ENCODE assay signal across 25 mouse cellular contexts in genomic region chr4:22402032-22402431, GRCm38 (mm10). TPM values are rescaled to one million over a fixed set of nuclear protein-coding genes. Genes with fewer than 3 reads are reported as not detected.
DNase-seq lines count a peak whose midpoint lies in the region; ATAC-seq and TF ChIP-seq lines count a peak whose summit lies in the region.
"Had no signal": no experiment of that assay in that cellular context is flagged by ENCODE, and none has a peak within 500 bp of the region (broad histone marks: within the 10 kb centered on the region; RNA-seq: fewer than 3 reads in every experiment).

No protein-coding gene starts in this region.

- no peak overlapping the region for H3K4me3 ChIP-seq in CH12.LX (replicated peaks in 1 of 3; ENCODE audit: low read depth in 2 of 3, low read length in 2 of 3, poor library complexity in 1 of 3)
- no peak overlapping the region for H3K4me3 ChIP-seq in kidney, embryonic 14.5 days (ENCODE audit: low read length)
- H3K4me3 ChIP-seq: heart, embryonic 10.5 days; hindbrain, embryonic 12.5 days; left cerebral cortex, adult 2 months; limb, embryonic 13.5 days; neural tube, embryonic 12.5 days had no signal

- dilution Hi-C loops in CH12.LX (cut with MboI; ENCODE audit: extremely low pct_ligation_motif_present, extremely low pct_unique_long_range_greater_than_20kb, low sequenced_read_pairs), result no loop called here

- 89% methylated on average over 3 of the region's 3 CpGs for WGBS in kidney, embryonic 14.5 days

- in situ Hi-C loops in CH12.LX (cut with MboI; ENCODE audit: low pct_ligation_motif_present, low pct_unique_long_range_greater_than_20kb, low sequenced_read_pairs), result no loop called here

- no peak overlapping the region for H3K4me2 ChIP-seq in CH12.LX (ENCODE audit: insufficient read depth, low read depth, poor library complexity, severe bottlenecking)
- H3K4me2 ChIP-seq in kidney, embryonic 14.5 days (replicated peaks; ENCODE audit: low read depth, low read length), result no peak overlapping the region
- H3K4me2 ChIP-seq: hindbrain, embryonic 12.5 days; limb, embryonic 13.5 days; midbrain, embryonic 11.5 days; neural tube, embryonic 12.5 days had no signal

- H3K36me3 ChIP-seq in CH12.LX (replicated peaks in 1 of 2; ENCODE audit: control insufficient read depth in 1 of 2, insufficient read depth in 1 of 2, low read length in 1 of 2), result peaks cover 9 to 55% of the 10 kb centered on the region in 2 experiments
- H3K36me3 ChIP-seq in splenic B cell, adult 2 months (ENCODE audit: control insufficient read depth, insufficient read depth, low read length, poor library complexity, severe bottlenecking), result peaks cover 4% of the 10 kb centered on the region; the same call in 1 of the 2 replicates
- H3K36me3 ChIP-seq in kidney, embryonic 14.5 days (ENCODE audit: control insufficient read depth, insufficient read depth, low read length), result no peaks in the 10 kb centered on the region

- peak; percentile 97 for TF ChIP-seq EP300 in CH12.LX (IDR thresholded peaks at IDR 0.05; ENCODE audit: low read length)

- no peak for TF ChIP-seq POLR2A in CH12.LX (IDR thresholded peaks at IDR 0.05; ENCODE audit: low read depth, low read length)

- no peaks in the 10 kb centered on the region for H3K27me3 ChIP-seq in CH12.LX (replicated peaks)
- no peaks in the 10 kb centered on the region for H3K27me3 ChIP-seq in splenic B cell, adult 2 months (ENCODE audit: control insufficient read depth, insufficient read depth, low read length, poor library complexity, severe bottlenecking)
- no peaks in the 10 kb centered on the region for H3K27me3 ChIP-seq in kidney, embryonic 14.5 days (ENCODE audit: control insufficient read depth, insufficient read depth, low read length)
- H3K27me3 ChIP-seq: hindbrain, embryonic 12.5 days; limb, embryonic 13.5 days; neural tube, embryonic 12.5 days had no signal

- TF ChIP-seq RAD21 in CH12.LX (IDR thresholded peaks at IDR 0.05; ENCODE audit: low read depth, low read length), result peak; percentile 70

- H3K27ac ChIP-seq in CH12.LX (ENCODE audit: insufficient read depth, low read depth), result no peak overlapping the region
- no peak overlapping the region for H3K27ac ChIP-seq in kidney, embryonic 14.5 days (ENCODE audit: low read depth, low read length)
- H3K27ac ChIP-seq: heart, embryonic 10.5 days; hindbrain, embryonic 12.5 days; left cerebral cortex, adult 2 months; limb, embryonic 13.5 days; neural tube, embryonic 12.5 days had no signal

- peaks cover 7% of the 10 kb centered on the region for H3K9me3 ChIP-seq in CH12.LX (replicated peaks; ENCODE audit: low read length)
- no peaks in the 10 kb centered on the region for H3K9me3 ChIP-seq in kidney, embryonic 14.5 days (ENCODE audit: control insufficient read depth, low read length)
- H3K9me3 ChIP-seq: G1E; heart, embryonic 10.5 days; hindbrain, embryonic 12.5 days; neural tube, embryonic 12.5 days had no signal

- H3K9ac ChIP-seq in CH12.LX (ENCODE audit: insufficient read depth, low read depth), result no peak overlapping the region
- no peak overlapping the region for H3K9ac ChIP-seq in kidney, embryonic 14.5 days (ENCODE audit: low read depth, low read length)
- H3K9ac ChIP-seq: hindbrain, embryonic 12.5 days; limb, embryonic 13.5 days; neural tube, embryonic 12.5 days had no signal

- TF ChIP-seq CTCF in CH12.LX (conservative IDR thresholded peaks at IDR 0.05 in 1 of 2, IDR thresholded peaks at IDR 0.05 in 1 of 2; ENCODE audit: low read depth in 2 of 2, low read length in 2 of 2), result peak in 1 of 2 experiments; percentile 66; a peak in 2 of 4 replicates

- DNase-seq in lung, postnatal 25 days (ENCODE audit: low spot score), result peak; percentile 16
- no peak for DNase-seq in lung, postnatal 14 days
- DNase-seq in CH12.LX (ENCODE audit: extremely low read depth), result peak; percentile 88
- DNase-seq in splenic B cell, adult 2 months (ENCODE audit: low read depth, low spot score), result peak; percentile 86
- no peak for DNase-seq in adrenal gland, postnatal 25 days
- DNase-seq: cerebellum, adult 8-10 months; gastrocnemius, postnatal 25 days; kidney, adult 8-10 months; kidney, postnatal 25 days; layer of hippocampus, adult 9-11 months; lung, postnatal 4 days; right cerebral cortex, adult 18-20 months; thymus, adult 2 months had no signal

- H3K79me2 ChIP-seq in CH12.LX (replicated peaks; ENCODE audit: control insufficient read depth, extremely low read depth, insufficient read depth, poor library complexity, severe bottlenecking), result no peaks in the 10 kb centered on the region

- ATAC-seq in granulocyte monocyte progenitor cell, adult 5-6 weeks (replicated peaks; ENCODE audit: poor library complexity, severe bottlenecking), result peak; percentile 94
- ATAC-seq in kidney, embryonic 14.5 days (ENCODE audit: low FRiP score, low TSS enrichment), result no peak
- ATAC-seq: CD4-positive, CD25-positive, alpha-beta regulatory T cell, adult 4 months; forebrain, embryonic 14.5 days; inflammation-experienced regulatory T-cells, adult 6 months had no signal

- peaks cover 13 to 45% of the 10 kb centered on the region in 2 experiments for H3K4me1 ChIP-seq in CH12.LX (ENCODE audit: control insufficient read depth in 1 of 2, insufficient read depth in 2 of 2)
- no peaks in the 10 kb centered on the region for H3K4me1 ChIP-seq in kidney, embryonic 14.5 days (ENCODE audit: control insufficient read depth, insufficient read depth, low read length)
- H3K4me1 ChIP-seq: heart, embryonic 10.5 days; hindbrain, embryonic 12.5 days; limb, embryonic 13.5 days; neural tube, embryonic 12.5 days had no signal

TF ChIP-seq in CH12.LX, 34 proteins besides CTCF, POLR2A, EP300 and RAD21 (continues in another document):
- TF ChIP-seq SMC3 (IDR thresholded peaks at IDR 0.05; ENCODE audit: low read depth, low read length), result peak; percentile 62
- peak; percentile 99 for TF ChIP-seq IRF4 (IDR thresholded peaks at IDR 0.05; ENCODE audit: low read depth, low read length)
- TF ChIP-seq ZNF384 (IDR thresholded peaks at IDR 0.05; ENCODE audit: low read depth, low read length), result no peak
- TF ChIP-seq MYC (IDR thresholded peaks at IDR 0.05; ENCODE audit: low read depth, low read length), result peak; percentile 97
- TF ChIP-seq BHLHE40 (IDR thresholded peaks at IDR 0.05; ENCODE audit: low read depth, low read length), result 0 out of 2 replicates have a peak, but pooled peaks have one; percentile 11
- TF ChIP-seq ZKSCAN1 (IDR thresholded peaks at IDR 0.05; ENCODE audit: borderline replicate concordance, low read depth, low read length), result no peak
- peak; percentile 69 for TF ChIP-seq JUND (conservative IDR thresholded peaks at IDR 0.05; ENCODE audit: low read depth, low read length)
- TF ChIP-seq MEF2A (IDR thresholded peaks at IDR 0.05; ENCODE audit: borderline replicate concordance, low read depth, low read length), result peak; percentile 49; the same call in 1 of the 2 replicates
- no peak for TF ChIP-seq PAX5 (IDR thresholded peaks at IDR 0.05; ENCODE audit: low read length)
- TF ChIP-seq ZMIZ1 (IDR thresholded peaks at IDR 0.05; ENCODE audit: low read depth, low read length), result no peak
- TF ChIP-seq MAX (IDR thresholded peaks at IDR 0.05; ENCODE audit: low read length), result peak; percentile 67; the same call in 1 of the 2 replicates
- TF ChIP-seq MXI1 (IDR thresholded peaks at IDR 0.05; ENCODE audit: low read depth, low read length), result no peak
- no peak for TF ChIP-seq NRF1 (IDR thresholded peaks at IDR 0.05; ENCODE audit: low read depth, low read length)
- 0 out of 2 replicates have a peak, but pooled peaks have one; percentile 40 for TF ChIP-seq E2F4 (IDR thresholded peaks at IDR 0.05; ENCODE audit: insufficient replicate concordance, low read depth, low read length)
- no peak for TF ChIP-seq ZC3H11A (IDR thresholded peaks at IDR 0.05; ENCODE audit: low read depth, low read length)
- no peak for TF ChIP-seq USF2 (conservative IDR thresholded peaks at IDR 0.05; ENCODE audit: low read depth, low read length)
- TF ChIP-seq NELFE (IDR thresholded peaks at IDR 0.05; ENCODE audit: low read depth, low read length), result no peak
- 0 out of 2 replicates have a peak, but pooled peaks have one; percentile 57 for TF ChIP-seq SIN3A (IDR thresholded peaks at IDR 0.05; ENCODE audit: low read length)
- TF ChIP-seq TBP (conservative IDR thresholded peaks at IDR 0.05; ENCODE audit: low read depth, low read length), result 0 out of 2 replicates have a peak, but pooled peaks have one; percentile 37
- TF ChIP-seq RCOR1 (conservative IDR thresholded peaks at IDR 0.05; ENCODE audit: low read depth, low read length), result peak; percentile 80
- TF ChIP-seq CHD1 (IDR thresholded peaks at IDR 0.05; ENCODE audit: low read depth, low read length), result no peak
- TF ChIP-seq ELF1 (IDR thresholded peaks at IDR 0.05; ENCODE audit: low read depth, low read length), result peak; percentile 41; the same call in 1 of the 2 replicates
- no peak for TF ChIP-seq USF1 (IDR thresholded peaks at IDR 0.05; ENCODE audit: low read depth, low read length)
- no peak for TF ChIP-seq MAFK (IDR thresholded peaks at IDR 0.05; ENCODE audit: insufficient replicate concordance, low read length)
- TF ChIP-seq HCFC1 (IDR thresholded peaks at IDR 0.05; ENCODE audit: low read depth, low read length), result 0 out of 2 replicates have a peak, but pooled peaks have one; percentile 27
- no peak for TF ChIP-seq GABPA (IDR thresholded peaks at IDR 0.05; ENCODE audit: insufficient replicate concordance, low read depth, low read length)
- 0 out of 2 replicates have a peak, but pooled peaks have one; percentile 31 for TF ChIP-seq CHD2 (IDR thresholded peaks at IDR 0.05; ENCODE audit: low read length)
- peak; percentile 82 for TF ChIP-seq TCF12 (IDR thresholded peaks at IDR 0.05; ENCODE audit: low read depth, low read length)
- TF ChIP-seq JUN (IDR thresholded peaks at IDR 0.05; ENCODE audit: insufficient read depth, low read depth, low read length), result no peak
- TF ChIP-seq POLR2AphosphoS2 (IDR thresholded peaks at IDR 0.05; ENCODE audit: low read depth, low read length), result no peak
- peak; percentile 45 for TF ChIP-seq ETS1 (conservative IDR thresholded peaks at IDR 0.05; ENCODE audit: low read depth, low read length)
- TF ChIP-seq KAT2A (IDR thresholded peaks at IDR 0.05; ENCODE audit: insufficient replicate concordance, low read length), result no peak
- TF ChIP-seq MAZ (IDR thresholded peaks at IDR 0.05; ENCODE audit: low read depth, low read length), result no peak

RNA-seq across cellular contexts. Expression of gene Fbxl4, which starts 44.7 kb away (rescaled TPM):
- total RNA-seq in CH12.LX (2012; rRNA removed) (10.0 and 12.0 TPM in 2 replicates), CH12.LX (2014; rRNA removed) (16.9 and 17.0 TPM in 2 replicates)
- 8.4 and 9.8 TPM in 2 replicates for polyA plus RNA-seq in CH12.LX (2012; ENCODE audit: insufficient read length, low read depth)
- total RNA-seq in granulocyte monocyte progenitor cell, adult 5-6 weeks (2014; fragmentation: Nextera tagmentation), result 6.0 and 10.6 TPM in 2 replicates
- 6.6 and 7.5 TPM in 2 replicates for total RNA-seq in granulocyte monocyte progenitor cell, adult 5-6 weeks (2017)
- 19.6 and 24.1 TPM in 2 replicates for total RNA-seq in adrenal gland, postnatal 25 days (2021)
- polyA plus RNA-seq in kidney, embryonic 14.5 days (2014; fragmentation: Nextera tagmentation; extraction: Ambion mirVana), result 9.2 and 12.3 TPM in 2 replicates

Comparison
In these comparisons a context has a peak if more than half of its experiments do, and no peak if none do; other contexts are left out.
1. DNase-seq: peak in lung, postnatal 25 days (single experiment), CH12.LX (single experiment) and splenic B cell, adult 2 months (single experiment); none in lung, postnatal 14 days (single experiment) and adrenal gland, postnatal 25 days (single experiment).